Comparison of ENCODE assay signal across 35 mouse cellular contexts in genomic region chr9:69307974-69308373, GRCm38 (mm10).
"Had no signal": no experiment of that assay in that cellular context is flagged by ENCODE, and none has a peak within 500 bp of the region (broad histone marks: within the 10 kb centered on the region; RNA-seq: fewer than 3 reads in every experiment).

No protein-coding gene starts in this region.

- H3K27ac ChIP-seq: heart, embryonic 10.5 days; heart, embryonic 13.5 days; heart, embryonic 15.5 days; hindbrain, embryonic 10.5 days; hindbrain, embryonic 12.5 days; hindbrain, embryonic 13.5 days; hindbrain, embryonic 14.5 days; hindbrain, embryonic 15.5 days; intestine, embryonic 15.5 days; kidney, embryonic 15.5 days; kidney, postnatal 0 days; layer of hippocampus, adult 2 months; left cerebral cortex, adult 2 months had no signal

- H3K9ac ChIP-seq: heart, embryonic 12.5 days; heart, embryonic 13.5 days; heart, embryonic 15.5 days; hindbrain, embryonic 12.5 days; hindbrain, embryonic 13.5 days; hindbrain, embryonic 14.5 days; hindbrain, embryonic 15.5 days; intestine, embryonic 15.5 days; kidney, embryonic 15.5 days had no signal

- DNase-seq: heart, postnatal 10 days; heart, postnatal 14 days; heart, postnatal 36 days; heart, postnatal 4 days; kidney, adult 11 months; kidney, adult 18-20 months; kidney, adult 2 months; kidney, adult 8-10 months; kidney, adult 9 months; kidney, postnatal 10 days; kidney, postnatal 14 days; kidney, postnatal 25 days; kidney, postnatal 36 days; kidney, postnatal 4 days; layer of hippocampus, adult 9-11 months; layer of hippocampus, postnatal 36 days had no signal

- H3K4me2 ChIP-seq: heart, embryonic 11.5 days; heart, embryonic 12.5 days; heart, embryonic 13.5 days; heart, embryonic 15.5 days; hindbrain, embryonic 12.5 days; hindbrain, embryonic 13.5 days; hindbrain, embryonic 14.5 days; hindbrain, embryonic 15.5 days; intestine, embryonic 15.5 days; kidney, embryonic 15.5 days had no signal

- H3K4me1 ChIP-seq: heart, embryonic 10.5 days; intestine, embryonic 15.5 days had no signal

- H3K36me3 ChIP-seq: heart, embryonic 10.5 days; heart, embryonic 12.5 days; heart, embryonic 13.5 days; heart, embryonic 15.5 days; hindbrain, embryonic 10.5 days; hindbrain, embryonic 12.5 days; hindbrain, embryonic 13.5 days; hindbrain, embryonic 15.5 days; intestine, embryonic 15.5 days; kidney, embryonic 15.5 days had no signal

- H3K27me3 ChIP-seq: heart, embryonic 12.5 days; heart, embryonic 13.5 days; heart, embryonic 15.5 days; hindbrain, embryonic 12.5 days; hindbrain, embryonic 15.5 days; intestine, embryonic 15.5 days; kidney, embryonic 15.5 days had no signal

- ATAC-seq: hindbrain, embryonic 16.5 days; inflammation-experienced regulatory T-cells, adult 6 months; intestine, embryonic 15.5 days; intestine, embryonic 16.5 days; intestine, postnatal 0 days had no signal

- H3K9me3 ChIP-seq: heart, embryonic 10.5 days; heart, embryonic 12.5 days; heart, embryonic 13.5 days; heart, embryonic 15.5 days; hindbrain, embryonic 10.5 days; hindbrain, embryonic 12.5 days; hindbrain, embryonic 13.5 days; hindbrain, embryonic 15.5 days; intestine, embryonic 15.5 days; kidney, embryonic 15.5 days had no signal

- H3K4me3 ChIP-seq: heart, embryonic 10.5 days; heart, embryonic 12.5 days; heart, embryonic 13.5 days; heart, embryonic 15.5 days; hindbrain, embryonic 10.5 days; hindbrain, embryonic 12.5 days; hindbrain, embryonic 13.5 days; hindbrain, embryonic 15.5 days; intestine, embryonic 15.5 days; kidney, embryonic 15.5 days; layer of hippocampus, adult 2 months; left cerebral cortex, adult 2 months had no signal
